Mouse (Mus musculus) embryo, embryonic 11 days (tissue): ENCODE measurements around the gene Vmn1r204.
"Not testable (repeated sequence)": the region's sequence is repeated elsewhere in the genome, so short reads cannot be mapped to it uniquely, and the experiment has no call there.

Experiments
- DNase-seq: peaks from one replicate; pipeline ENCODE4 v3.0.0-alpha.2; 2015

The Vmn1r204 gene

GRCm38 (mm10) chr13:22552898-22553297 is at the start of gene Vmn1r204:
Gene Vmn1r204 (plus strand): TSS chr13:22553198.
- DNase-seq: not testable (repeated sequence)

GRCm38 (mm10) chr13:22505281-22505680 is 47.7 kb upstream of the Vmn1r204 start, which contains the start of gene Vmn1r202:
Gene Vmn1r202 (minus strand): TSS chr13:22505381.
- DNase-seq: no peak

GRCm38 (mm10) chr13:22517814-22518213 is 35.2 kb upstream of the Vmn1r204 start, which contains the start of gene Vmn1r203:
Gene Vmn1r203 (plus strand): TSS chr13:22518114.
- no peak for DNase-seq

GRCm38 (mm10) chr13:22574911-22575310 is 21.9 kb downstream of the Vmn1r204 start:
- not testable (repeated sequence) for DNase-seq

GRCm38 (mm10) chr13:22583336-22583735 is 30.3 kb downstream of the Vmn1r204 start:
- not testable (repeated sequence) for DNase-seq

- DNase-seq: no peak
Observed at GRCm38 (mm10) chr13:22592900-22593299, 39.9 kb downstream of the Vmn1r204 start, which contains the start of gene Vmn1r205. Gene Vmn1r205 (minus strand): TSS chr13:22593000.
